Mouse (Mus musculus): ENCODE results near the gene Shc3.

Gene Shc3

DNA sequence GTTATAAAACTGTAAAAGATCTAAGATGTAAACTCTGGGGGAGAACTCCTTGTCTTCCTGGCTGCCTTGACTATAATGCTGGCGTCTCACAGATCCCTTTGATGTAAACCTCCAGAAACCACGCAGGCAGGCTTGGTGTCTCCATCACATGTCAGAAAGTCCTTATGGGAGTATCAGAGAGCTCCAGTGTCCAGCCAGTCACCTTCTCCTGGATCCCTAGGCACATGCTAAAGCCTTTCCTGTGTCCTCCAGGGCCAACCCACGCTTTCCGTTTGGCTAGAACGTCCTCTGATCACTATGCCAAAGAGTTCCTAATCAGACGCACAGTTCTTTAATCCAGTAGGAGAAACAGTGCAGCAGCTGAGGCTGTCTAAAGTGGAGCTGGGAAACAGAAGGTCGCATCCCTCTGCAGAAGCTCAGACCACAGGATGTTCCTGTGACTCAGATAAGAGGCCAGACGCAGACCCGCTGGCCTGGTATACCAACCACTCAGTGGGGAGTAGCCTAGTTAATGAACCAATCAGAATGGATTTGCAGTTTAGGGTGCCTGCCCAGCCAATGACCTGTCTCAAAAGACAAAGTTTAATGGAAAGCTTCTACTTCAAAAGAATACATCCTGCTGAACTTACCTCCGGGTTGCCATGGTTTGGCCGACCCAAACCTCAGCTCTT, 88.7 kb downstream of the Shc3 start:
- no peak for DNase-seq (ENCODE audit: low read depth)

DNA sequence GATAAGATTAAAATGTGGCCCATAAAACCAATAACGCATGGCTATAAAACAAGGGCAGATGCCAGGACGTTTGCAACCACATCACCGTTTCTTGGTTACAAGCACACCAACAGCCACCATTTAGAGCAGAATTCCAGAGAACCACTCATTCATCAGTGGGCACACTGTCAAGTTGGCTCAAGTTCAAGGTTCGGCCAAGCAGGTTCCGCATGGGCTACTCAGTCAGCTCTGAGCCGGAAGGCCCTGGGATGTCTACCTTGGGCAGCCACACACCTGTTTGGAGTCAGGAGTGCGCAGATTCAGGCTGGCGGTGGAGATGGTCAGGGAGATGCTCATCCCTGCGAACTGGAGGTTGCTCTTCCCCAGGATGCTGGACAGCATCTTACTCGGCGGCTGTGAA, 89.4 kb downstream of the Shc3 start:
- DNase-seq (ENCODE audit: low read depth), result no peak

DNA sequence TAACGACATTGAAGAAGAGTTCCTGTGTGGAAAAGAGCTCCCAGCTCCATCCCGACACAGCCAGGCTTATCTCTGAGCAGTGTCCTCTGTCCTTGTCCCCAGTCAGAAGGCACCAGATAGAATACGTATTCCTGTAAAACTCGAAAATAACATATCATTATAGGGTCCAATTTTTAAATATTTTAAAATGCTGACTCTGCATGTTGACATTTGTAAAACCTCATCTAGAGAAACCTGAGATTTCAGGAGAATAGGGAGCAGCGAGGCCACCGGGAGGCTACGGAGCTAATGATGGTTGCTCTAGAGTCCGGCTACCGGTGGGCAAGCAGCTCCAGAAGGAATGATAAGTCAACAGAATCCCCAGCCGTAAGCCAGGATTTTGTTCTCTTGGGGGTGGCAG, 92.2 kb downstream of the Shc3 start:
- DNase-seq (ENCODE audit: low read depth), result no peak

DNA sequence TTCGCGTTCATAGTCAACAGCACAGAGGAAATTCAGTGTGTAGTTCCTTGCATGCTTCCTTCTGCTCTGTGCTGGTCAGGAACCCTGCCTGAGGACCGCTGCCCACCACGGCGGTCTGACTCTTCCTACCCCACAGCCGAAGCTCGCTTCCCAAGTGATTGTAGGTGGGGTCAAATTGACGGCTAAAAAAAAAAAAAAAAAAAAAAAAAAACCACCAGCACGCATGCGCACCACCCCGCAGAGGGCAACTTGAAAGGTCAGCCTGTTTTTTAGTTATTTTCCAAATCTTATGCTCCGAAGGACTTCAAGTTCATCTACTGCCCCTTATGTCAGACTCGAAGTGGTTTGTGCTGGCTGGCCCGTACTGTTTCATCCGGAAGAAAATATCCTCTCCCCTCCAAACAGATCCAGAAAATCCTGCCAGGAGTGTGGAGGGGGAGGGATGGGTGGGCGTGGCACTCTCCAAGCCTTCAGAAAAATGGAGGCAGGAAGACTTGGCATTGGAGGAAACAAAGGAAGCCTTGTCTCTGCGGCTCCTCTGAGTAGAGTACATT, 100.4 kb downstream of the Shc3 start:
- DNase-seq (ENCODE audit: low read depth), result no peak

DNA sequence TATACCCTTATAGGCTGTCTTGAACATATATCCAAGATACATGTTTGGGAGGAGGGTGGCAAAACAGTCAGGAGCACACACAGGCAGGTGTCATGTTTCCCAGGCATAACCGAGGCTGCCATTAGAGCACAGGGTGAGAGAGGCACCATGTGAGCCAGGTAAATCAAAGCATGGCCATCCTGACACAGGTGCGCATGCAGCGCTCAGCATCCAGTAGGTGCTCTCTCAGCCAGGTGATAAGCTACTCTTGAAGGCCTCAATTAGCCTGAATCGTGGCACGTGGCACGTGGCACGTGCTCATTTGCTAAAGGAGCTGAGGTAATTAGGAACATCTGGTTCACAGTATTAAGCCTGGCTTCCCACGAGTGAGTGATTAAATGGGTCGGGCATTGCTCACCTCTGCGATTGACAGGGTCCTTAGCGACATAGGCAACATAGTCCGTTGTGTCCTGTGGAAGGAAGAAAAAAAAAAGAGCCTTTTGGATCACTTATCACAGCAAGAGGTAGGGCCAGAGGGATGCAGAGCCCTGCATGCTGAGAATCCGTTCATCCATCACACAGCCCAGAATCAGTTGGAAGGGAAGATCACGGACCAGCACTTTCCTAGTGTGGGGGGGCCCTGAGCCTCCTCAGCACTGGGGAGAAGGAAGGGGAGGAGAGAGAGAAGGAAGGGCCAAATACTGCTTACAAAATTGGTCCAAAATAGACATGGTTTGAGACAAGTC, 102.9 kb downstream of the Shc3 start:
- no peak for DNase-seq (ENCODE audit: low read depth)

DNA sequence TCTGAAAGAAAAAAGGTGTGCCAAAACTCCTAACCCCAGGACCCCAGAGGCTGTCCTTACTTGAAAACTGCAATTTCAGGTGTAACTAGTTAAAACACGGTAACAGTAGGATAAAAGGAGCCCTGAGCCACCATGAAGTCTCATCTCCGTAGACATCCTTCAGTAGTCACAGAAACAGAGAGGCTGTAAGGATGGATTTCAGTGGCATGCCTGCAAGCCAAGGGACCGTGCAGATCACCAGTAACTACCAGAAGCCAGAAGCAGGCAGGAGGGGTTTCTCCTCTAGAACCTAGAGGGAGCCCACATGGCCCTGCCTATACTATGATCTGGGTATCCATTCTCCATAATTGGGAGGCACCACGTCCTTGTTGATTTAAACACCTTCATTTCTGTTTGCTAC, 104.9 kb downstream of the Shc3 start:
- no peak for DNase-seq (ENCODE audit: low read depth)

DNA sequence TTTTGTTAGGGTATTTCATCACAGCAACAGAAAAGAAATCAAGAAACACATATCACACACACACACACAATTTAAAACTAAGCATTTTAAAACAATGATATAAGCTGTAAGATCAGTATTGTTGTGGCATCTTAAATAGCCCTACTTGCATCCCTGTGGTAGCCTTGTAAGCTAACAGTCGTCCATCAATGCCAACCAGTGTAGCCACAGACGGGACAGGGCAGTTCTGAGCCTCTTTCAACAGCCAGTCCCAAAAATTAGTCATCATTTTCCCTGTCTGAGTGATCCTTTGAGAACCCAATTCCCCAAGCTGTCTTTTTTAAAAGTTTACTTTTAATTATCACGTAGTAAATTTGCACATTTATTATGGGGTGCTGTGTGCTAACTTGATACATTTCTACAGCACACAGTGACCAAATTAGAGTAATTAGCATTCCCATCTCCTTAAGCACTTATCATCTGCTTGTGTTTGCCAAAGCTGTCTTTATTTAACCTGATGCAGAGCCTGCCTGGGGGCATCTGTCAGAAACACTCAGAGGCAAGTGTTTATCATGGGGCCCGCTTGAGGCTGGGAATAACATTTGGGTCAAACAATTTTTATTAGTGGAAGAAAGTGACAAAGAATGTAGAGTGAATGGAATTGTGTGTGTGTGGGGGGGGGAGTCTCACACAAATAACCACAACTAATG, 112.9 kb downstream of the Shc3 start:
- DNase-seq (ENCODE audit: low read depth), result no peak

DNA sequence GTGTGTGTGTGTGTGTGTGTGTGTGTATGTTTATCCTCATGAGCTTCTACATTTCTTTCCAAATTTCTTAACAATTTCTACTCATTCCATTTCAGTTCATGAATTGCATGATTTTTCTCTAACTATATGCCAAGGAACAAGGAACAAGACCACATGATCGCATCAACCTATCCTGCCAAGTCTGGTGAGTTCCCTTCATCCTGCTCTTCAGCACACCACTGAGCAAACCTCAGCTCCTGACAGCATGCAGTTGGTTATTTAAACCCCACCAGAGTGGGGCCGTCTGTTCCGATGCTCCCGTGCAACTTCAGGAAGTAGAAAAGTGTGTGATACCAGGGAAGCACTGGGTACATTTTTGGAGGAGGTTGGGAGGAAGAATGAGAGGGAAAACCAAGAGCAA, 122.7 kb downstream of the Shc3 start:
- DNase-seq (ENCODE audit: low read depth), result no peak

DNA sequence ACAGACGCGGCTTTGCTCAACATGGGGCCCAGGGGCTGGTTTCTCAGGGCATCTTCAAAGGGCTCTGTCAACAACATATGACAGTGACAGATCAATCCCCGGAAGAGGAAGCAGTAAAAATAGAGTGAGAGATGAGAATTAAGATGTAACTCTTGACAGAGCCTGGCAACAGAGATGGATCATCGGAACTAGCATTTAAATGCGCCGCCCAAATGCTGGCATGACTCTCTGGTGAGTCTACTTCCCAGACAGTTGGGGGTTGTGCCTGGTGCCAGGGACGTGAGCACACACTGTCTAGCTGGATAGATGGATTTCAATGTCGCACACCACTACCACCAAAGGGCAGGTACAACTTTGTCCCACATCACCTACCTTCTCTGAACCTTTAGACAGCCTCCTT, 126.3 kb downstream of the Shc3 start:
- no peak for DNase-seq (ENCODE audit: low read depth)

DNA sequence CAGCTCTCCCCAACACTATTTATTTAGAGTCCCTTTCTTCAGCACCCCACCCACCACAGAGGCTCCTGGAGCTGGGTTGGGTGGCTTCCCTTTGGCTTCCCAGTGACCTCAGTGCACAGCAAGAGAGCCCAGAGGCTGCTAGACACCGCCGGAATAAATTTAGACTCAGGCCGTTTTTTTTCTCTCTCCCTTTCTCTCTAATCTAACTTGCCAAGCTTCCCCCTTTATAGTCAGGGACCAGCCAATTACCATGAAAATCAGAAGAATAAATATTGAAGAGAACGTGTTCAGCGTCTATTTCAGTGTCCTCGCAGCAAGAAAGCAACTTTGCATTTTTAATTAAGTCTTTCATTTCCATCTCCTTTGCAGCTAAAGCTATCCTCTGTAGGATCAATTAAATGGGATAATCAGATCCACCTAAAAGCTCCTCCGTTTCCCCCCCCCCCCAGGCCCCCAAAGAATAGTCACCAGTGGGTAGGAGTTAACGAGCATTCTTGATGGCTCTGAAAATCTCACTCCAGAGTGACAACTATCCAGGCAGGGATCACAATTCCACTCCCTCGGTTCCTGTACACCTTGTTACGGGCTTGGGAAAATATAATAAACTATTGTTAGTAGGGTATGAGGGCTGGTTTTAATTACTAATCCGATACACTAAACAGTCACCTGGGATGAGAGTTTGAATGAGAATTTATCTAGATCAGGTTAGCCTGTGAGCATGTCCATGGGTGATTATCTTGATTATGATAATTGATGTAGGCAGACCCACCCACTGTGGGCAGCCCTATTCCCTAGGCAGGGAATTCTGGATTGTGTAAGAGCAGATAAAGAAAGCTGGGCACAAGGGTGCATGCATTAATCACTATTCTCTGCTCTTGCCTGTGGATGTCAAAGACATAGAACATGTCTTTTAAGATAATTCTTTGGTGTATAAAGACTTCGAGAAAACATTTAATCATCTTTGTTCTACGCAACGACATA, 131.8 kb downstream of the Shc3 start:
- no peak for DNase-seq (ENCODE audit: low read depth)

DNA sequence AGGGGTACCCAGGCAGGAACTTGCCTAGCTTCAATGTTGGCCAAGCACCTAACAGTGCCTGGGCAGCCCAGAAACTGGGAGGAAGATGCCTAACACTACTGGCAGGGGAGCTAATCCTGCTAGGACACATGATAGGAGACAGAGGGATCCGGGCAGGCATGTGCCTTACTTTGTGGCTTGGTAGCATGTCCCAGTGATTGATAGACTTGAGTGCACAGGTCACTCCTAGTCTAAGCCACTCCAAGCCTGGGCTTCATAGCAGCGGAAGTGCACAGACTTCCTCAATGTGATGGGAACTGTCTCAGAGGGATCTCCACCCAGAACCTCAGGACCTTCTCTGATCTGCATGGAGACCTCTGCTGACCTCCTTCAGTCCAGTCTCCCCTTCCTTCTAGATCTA, 134.1 kb downstream of the Shc3 start:
- DNase-seq (ENCODE audit: low read depth), result no peak

DNA sequence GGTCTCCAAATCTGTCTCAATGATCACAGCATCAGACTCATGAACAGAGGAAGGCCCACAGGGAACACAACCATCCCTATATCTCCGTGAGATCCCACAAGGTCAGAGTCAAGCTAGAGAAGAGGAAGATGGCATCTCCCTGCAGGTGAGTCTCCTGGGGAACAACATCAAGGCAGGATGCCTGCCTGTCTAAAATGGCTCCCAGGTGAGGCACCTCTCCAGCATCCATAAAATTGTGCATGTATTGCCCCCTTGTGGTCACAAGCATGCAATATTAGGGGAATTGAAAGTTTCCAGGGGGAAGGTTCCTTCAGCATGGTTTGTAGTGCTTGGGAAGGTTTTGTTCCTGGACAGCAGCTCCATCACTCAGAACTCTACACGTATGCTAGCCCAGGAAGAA, 134.8 kb downstream of the Shc3 start:
- peak; percentile 21 for DNase-seq (ENCODE audit: low read depth)

DNA sequence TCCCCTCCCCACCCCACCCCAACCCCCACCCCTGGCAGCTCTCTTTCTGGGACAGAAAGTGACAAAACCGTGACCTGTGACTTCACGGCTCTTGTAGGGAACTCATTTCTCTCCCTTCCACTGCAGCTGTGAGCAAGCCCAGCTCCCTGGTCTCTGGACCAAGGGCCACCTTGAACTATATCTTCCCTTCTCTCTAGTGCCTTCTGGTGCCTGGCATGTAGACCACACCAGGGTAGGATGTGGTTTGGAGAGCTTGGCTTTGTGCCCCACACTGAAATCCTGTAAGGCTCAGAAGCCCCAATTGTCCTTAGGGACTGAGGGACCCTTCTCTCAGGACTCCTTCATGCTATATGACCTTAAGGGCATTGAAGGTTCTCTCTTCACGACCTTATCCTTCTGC, 135.8 kb downstream of the Shc3 start:
- DNase-seq (ENCODE audit: low read depth), result no peak

DNA sequence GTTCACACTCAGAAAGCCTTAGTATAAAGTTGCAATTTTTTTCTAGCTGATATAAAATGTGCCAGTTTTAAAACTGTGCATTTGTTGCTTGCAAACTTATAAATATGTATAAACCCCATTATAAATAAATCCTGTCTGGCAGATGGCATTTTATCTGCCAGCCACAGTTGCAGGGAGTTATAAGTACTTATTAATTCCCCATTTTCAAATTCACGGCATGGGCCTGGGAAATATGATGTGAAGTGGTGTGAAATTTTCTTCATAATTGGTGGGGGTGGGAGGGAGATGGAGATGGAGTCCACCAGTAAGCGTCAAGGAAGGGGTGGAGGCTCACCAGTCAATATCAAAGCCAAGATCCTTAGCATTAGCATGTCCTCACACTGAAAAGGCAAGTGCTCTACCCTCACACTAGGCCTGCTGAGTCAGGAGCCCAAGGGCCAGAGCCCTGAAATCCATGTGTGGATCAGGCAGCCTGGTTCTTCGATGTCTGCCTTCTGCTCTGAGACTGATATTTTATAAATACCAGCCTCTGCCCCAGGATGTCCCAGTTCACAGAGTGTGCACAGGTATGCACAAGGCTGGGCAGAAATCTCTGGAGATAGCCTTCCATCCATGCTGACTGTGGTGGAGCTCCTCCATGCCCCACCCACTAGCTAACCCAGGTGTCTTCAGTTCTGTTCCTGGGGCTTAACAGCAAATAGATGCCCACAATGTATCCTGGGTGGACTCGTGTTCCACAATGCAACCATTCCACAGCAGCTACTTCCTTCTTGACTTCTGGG, 143.4 kb downstream of the Shc3 start:
- no peak for DNase-seq (ENCODE audit: low read depth)

DNA sequence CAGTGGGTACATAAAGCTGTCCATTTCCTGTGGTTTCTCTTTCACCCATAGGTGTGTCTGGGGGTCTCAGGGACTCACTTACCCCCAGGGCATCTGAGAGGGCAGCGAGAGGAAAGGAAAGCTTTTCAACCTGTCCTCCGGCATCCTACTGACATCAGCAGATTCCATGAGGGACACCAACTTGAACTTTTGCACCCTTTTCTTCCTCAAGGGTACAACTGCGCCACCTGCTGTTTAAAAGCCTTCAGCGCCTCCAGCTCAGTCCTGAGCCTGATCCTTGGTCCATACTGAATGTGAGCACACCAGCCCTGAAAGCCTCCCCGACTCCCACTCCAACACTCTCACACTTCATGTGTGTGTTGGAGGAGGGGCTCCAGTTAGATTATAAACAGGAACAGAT, 144.6 kb downstream of the Shc3 start:
- DNase-seq (ENCODE audit: low read depth), result peak; percentile 74

DNA sequence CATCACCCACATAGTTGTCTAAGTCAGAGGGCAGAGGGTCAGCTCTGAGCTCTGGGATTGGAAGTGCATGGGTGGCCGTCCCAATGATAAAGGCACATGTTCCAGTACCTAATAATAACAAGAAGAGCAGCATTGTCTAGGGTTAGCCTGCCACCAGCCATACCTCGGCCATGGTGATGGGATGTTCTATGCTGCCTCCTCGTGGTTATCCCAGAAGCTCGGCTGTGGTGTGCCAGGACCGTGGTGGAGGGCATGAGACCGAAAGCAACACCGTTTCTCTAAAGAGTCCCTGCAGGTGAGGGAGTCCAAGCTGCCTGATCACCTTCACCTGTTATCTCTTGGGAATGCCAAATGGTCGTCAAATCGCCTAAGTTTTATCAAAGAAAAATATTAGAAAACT, 145.6 kb downstream of the Shc3 start:
- no peak for DNase-seq (ENCODE audit: low read depth)

DNA sequence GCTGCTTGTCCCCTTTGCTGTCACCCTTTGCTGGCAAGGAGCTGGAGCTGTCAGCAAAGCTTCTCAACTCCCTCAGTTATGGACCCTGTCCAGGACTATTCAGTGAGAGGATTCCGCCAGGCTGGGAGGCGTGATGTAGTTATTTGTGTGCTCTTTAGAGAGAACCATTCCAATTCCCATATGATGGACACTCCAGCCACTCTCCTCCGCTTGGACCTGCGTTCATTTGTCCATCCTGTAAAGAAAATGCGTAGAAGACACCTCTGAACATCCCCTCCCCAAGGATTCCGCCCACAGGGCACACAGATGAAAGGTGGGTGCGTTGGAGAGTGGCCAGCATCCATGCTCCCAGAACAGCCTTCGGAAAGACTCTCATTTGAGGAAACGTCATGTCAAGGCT, 148.4 kb downstream of the Shc3 start:
- DNase-seq (ENCODE audit: low read depth), result no peak

DNA sequence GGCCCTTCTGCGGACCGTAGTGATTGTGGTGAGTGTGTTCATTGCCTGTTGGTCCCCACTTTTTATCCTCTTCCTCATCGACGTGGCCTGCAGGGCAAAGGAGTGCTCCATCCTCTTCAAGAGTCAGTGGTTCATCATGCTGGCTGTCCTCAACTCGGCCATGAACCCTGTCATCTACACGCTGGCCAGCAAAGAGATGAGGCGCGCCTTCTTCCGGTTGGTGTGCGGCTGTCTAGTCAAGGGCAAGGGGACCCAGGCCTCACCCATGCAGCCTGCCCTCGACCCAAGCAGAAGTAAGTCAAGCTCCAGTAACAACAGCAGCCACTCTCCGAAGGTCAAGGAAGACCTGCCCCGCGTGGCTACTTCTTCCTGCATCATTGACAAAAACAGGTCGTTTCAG, 149.7 kb downstream of the Shc3 start:
- no peak for DNase-seq (ENCODE audit: low read depth)

DNA sequence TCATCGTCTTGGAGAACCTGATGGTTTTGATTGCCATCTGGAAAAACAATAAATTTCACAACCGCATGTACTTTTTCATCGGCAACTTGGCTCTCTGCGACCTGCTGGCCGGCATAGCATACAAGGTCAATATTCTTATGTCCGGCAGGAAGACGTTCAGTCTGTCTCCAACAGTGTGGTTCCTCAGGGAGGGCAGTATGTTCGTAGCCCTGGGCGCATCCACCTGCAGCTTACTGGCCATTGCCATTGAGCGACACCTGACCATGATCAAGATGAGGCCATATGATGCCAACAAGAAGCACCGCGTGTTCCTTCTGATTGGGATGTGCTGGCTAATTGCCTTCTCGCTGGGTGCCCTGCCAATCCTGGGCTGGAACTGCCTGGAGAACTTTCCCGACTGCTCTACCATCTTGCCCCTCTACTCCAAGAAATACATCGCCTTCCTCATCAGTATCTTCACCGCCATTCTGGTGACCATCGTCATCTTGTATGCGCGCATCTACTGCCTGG, 150.2 kb downstream of the Shc3 start:
- DNase-seq (ENCODE audit: low read depth), result no peak

DNA sequence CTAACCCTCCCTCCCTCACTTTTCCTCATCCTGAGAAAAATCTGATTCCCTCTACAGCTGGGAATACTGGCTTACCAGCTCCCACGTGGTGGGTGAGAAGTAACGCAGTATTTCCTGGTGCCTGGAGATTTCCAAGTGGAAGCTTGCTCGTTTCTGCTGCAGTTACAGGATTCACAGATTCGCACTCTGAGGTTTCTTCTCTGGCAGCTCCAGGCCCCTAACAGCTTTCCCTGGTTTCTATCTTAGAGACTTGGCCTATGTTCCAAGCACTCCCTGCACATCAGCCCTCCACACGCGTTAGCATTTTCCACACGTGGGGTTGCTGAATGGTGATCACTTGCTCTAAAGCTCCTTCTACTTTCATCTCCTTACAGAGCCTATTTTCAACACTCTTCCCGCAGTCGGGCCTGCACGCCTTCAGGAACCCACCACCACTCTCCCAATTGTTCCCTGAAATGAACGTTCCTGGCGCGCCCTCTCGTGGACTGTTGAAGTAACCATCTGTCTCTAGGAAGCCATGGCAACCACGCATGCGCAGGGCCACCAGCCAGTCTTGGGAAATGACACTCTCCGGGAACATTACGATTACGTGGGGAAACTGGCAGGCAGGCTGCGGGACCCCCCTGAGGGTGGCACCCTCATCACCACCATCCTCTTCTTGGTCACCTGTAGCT, 150.8 kb downstream of the Shc3 start:
- peak; percentile 92 for DNase-seq (ENCODE audit: low read depth)

Measured in induced T-regulatory cell, adult 2 months (primary cell).